20 mouse cellular contexts compared by ENCODE assay signal in genomic region chr7:135634851-135635624, GRCm38 (mm10).
DNase-seq lines count a peak whose midpoint lies in the region; ATAC-seq and TF ChIP-seq lines count a peak whose summit lies in the region.
"Had no signal": no experiment of that assay in that cellular context is flagged by ENCODE, and none has a peak within 500 bp of the region (broad histone marks: within the 10 kb centered on the region; RNA-seq: fewer than 3 reads in every experiment).

No protein-coding gene starts in this region.

- peak; percentile 60; the same call in 1 of the 2 replicates for ATAC-seq in forebrain, embryonic 13.5 days
- ATAC-seq: intestine, embryonic 16.5 days had no signal

- no peak for TF ChIP-seq CTCF in layer of hippocampus, adult 2 months (conservative IDR thresholded peaks at IDR 0.05)
- no peak for TF ChIP-seq CTCF in brain, embryonic 14.5 days (IDR thresholded peaks at IDR 0.05; ENCODE audit: borderline replicate concordance, extremely low read depth, insufficient read depth, insufficient read length)

- H3K9ac ChIP-seq in forebrain, embryonic 13.5 days = no peak overlapping the region
- H3K9ac ChIP-seq: embryonic facial prominence, embryonic 15.5 days; heart, embryonic 12.5 days; hindbrain, embryonic 13.5 days; kidney, embryonic 15.5 days; liver, embryonic 15.5 days; midbrain, embryonic 12.5 days had no signal

- no peaks in the 10 kb centered on the region for H3K36me3 ChIP-seq in forebrain, embryonic 13.5 days (ENCODE audit: poor library complexity, severe bottlenecking)
- H3K36me3 ChIP-seq: embryonic facial prominence, embryonic 15.5 days; heart, embryonic 12.5 days; hindbrain, embryonic 13.5 days; kidney, embryonic 15.5 days; liver, embryonic 15.5 days; midbrain, embryonic 12.5 days had no signal

- peaks cover 47% of the 10 kb centered on the region for H3K4me1 ChIP-seq in forebrain, embryonic 13.5 days
- H3K4me1 ChIP-seq: heart, embryonic 12.5 days; kidney, embryonic 15.5 days had no signal

- H3K27me3 ChIP-seq in forebrain, embryonic 13.5 days = peaks cover 34% of the 10 kb centered on the region
- H3K27me3 ChIP-seq: embryonic facial prominence, embryonic 15.5 days; liver, embryonic 15.5 days had no signal

- no peak overlapping the region for H3K4me3 ChIP-seq in layer of hippocampus, adult 2 months
- no peak overlapping the region for H3K4me3 ChIP-seq in forebrain, embryonic 13.5 days
- H3K4me3 ChIP-seq: embryonic facial prominence, embryonic 15.5 days; heart, embryonic 12.5 days; hindbrain, embryonic 13.5 days; kidney, embryonic 15.5 days; liver, embryonic 15.5 days; midbrain, embryonic 12.5 days had no signal

- TF ChIP-seq POLR2A in brain, embryonic 14.5 days (IDR thresholded peaks at IDR 0.05; ENCODE audit: borderline replicate concordance, extremely low read depth, insufficient read depth, insufficient read length, poor library complexity, severe bottlenecking) = no peak

- whole genome bisulfite sequencing in forebrain, embryonic 13.5 days = 26% methylated on average over 16 of the region's 16 CpGs

- H3K9me3 ChIP-seq in forebrain, embryonic 13.5 days (replicated peaks) = no peaks in the 10 kb centered on the region
- H3K9me3 ChIP-seq: embryonic facial prominence, embryonic 15.5 days; heart, embryonic 12.5 days; hindbrain, embryonic 13.5 days; kidney, embryonic 15.5 days; liver, embryonic 15.5 days; midbrain, embryonic 12.5 days had no signal

- intact Hi-C loops in gastrocnemius, postnatal 14 days (cut with DNase I; ENCODE audit: low total_unique reads) = loop anchor here (10.0 kb wide), 1 partner anchor 460 kb away; no protein-coding TSS in a partner anchor
- intact Hi-C loops in heart, postnatal 14 days (cut with DNase I) = loop anchor here (5.0 to 10.0 kb wide), 2 partner anchors 102 to 230 kb away; no protein-coding TSS in a partner anchor

- peak overlapping the region; percentile 77 for H3K27ac ChIP-seq in layer of hippocampus, adult 2 months
- no peak overlapping the region for H3K27ac ChIP-seq in forebrain, embryonic 13.5 days
- H3K27ac ChIP-seq: embryonic facial prominence, embryonic 15.5 days; hindbrain, embryonic 13.5 days; kidney, embryonic 15.5 days; liver, embryonic 15.5 days; macrophage had no signal

- no peak for DNase-seq in layer of hippocampus, adult 2 months (ENCODE audit: low spot score in 2 of 2)
- no peak for DNase-seq in layer of hippocampus, adult 8-10 months (ENCODE audit: low spot score in 2 of 2)
- DNase-seq in brain, embryonic 14.5 days (ENCODE audit: low read depth) = peak; percentile 90
- DNase-seq in cerebellum, adult 9-11 months = peak; percentile 72
- no peak for DNase-seq in gastrocnemius, postnatal 14 days
- no peak for DNase-seq in heart, postnatal 14 days
- DNase-seq in spleen, postnatal 14 days (ENCODE audit: low spot score in 2 of 2) = no peak
- DNase-seq: adrenal gland, postnatal 25 days; B cell, adult 2 months; right cerebral cortex, postnatal 4 days; thymus, postnatal 36 days had no signal

- H3K4me2 ChIP-seq in forebrain, embryonic 13.5 days = no peak overlapping the region; the same call in 1 of the 2 replicates
- H3K4me2 ChIP-seq: embryonic facial prominence, embryonic 15.5 days; heart, embryonic 12.5 days; hindbrain, embryonic 13.5 days; kidney, embryonic 15.5 days; liver, embryonic 15.5 days; midbrain, embryonic 12.5 days had no signal

Comparison
In these comparisons a context has a peak if more than half of its experiments do, and no peak if none do; other contexts are left out.
1. DNase-seq: peak in brain, embryonic 14.5 days (single experiment) and cerebellum, adult 9-11 months (single experiment); none in layer of hippocampus, adult 2 months (0 of 2), layer of hippocampus, adult 8-10 months (0 of 2), gastrocnemius, postnatal 14 days (single experiment), heart, postnatal 14 days (0 of 2) and spleen, postnatal 14 days (0 of 2).